Mouse (Mus musculus): ENCODE measurements around the gene Btnl9. TPM values are rescaled to one million over a fixed set of nuclear protein-coding genes. Genes with fewer than 3 reads are reported as not detected.

Gene Btnl9
- 0.39 and 0.49 TPM in 2 replicates for polyA plus RNA-seq (2014; fragmentation: Nextera tagmentation; extraction: Ambion mirVana)

DNA sequence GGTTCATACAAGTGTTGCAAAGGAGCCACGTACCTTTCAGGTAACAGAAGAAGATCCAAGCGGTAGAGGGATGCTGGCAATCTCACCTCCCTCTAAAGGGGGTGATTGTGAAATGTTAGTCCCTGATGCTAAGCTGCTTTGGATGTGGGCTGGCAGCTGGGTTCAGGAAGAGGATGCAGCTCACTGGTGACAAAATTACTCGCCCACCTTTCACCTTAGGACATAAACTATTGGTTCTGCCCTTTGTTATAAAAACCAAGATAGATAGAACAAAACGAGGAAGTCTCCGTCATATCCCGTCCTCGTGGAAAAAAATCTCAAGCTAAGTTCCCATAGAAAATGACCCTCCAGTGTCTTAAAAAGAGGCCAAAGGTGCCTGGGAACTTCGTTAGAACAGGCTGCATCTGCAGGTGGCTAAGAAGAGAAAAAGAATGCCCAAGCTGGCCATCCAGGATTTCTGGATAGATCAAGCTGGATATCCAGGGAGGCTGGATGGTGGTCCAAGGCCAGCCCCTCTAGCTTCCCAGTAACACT, at the start of gene Btnl9:
TSS of gene Btnl9 (minus strand) at position 205 of the 534 bp plus-strand sequence.
- Histone ChIP-seq H3K4me1 (ENCODE audit: control insufficient read depth, insufficient read depth, low read length) (no peaks in the 10 kb centered on the region), H3K4me2 (no peak within 1 kb of the TSS), H3K9ac (ENCODE audit: low read depth, low read length) (no peak within 1 kb of the TSS), H3K4me3 (ENCODE audit: low read depth, low read length) (no peak within 1 kb of the TSS), H3K27ac (ENCODE audit: low read depth, low read length) (no peak within 1 kb of the TSS), H3K36me3 (ENCODE audit: control insufficient read depth, insufficient read depth, low read length) (no peaks in the 10 kb centered on the region), H3K27me3 (ENCODE audit: control insufficient read depth, insufficient read depth, low read length) (no peaks in the 10 kb centered on the region), H3K9me3 (replicated peaks; ENCODE audit: control insufficient read depth, low read length) (no peaks in the 10 kb centered on the region)
- ATAC-seq (replicated peaks; ENCODE audit: insufficient number of reproducible peaks, low FRiP score, low TSS enrichment): no peak
- WGBS (ENCODE audit: insufficient replicate concordance): 66% methylated on average over 8 of the region's 8 CpGs

DNA sequence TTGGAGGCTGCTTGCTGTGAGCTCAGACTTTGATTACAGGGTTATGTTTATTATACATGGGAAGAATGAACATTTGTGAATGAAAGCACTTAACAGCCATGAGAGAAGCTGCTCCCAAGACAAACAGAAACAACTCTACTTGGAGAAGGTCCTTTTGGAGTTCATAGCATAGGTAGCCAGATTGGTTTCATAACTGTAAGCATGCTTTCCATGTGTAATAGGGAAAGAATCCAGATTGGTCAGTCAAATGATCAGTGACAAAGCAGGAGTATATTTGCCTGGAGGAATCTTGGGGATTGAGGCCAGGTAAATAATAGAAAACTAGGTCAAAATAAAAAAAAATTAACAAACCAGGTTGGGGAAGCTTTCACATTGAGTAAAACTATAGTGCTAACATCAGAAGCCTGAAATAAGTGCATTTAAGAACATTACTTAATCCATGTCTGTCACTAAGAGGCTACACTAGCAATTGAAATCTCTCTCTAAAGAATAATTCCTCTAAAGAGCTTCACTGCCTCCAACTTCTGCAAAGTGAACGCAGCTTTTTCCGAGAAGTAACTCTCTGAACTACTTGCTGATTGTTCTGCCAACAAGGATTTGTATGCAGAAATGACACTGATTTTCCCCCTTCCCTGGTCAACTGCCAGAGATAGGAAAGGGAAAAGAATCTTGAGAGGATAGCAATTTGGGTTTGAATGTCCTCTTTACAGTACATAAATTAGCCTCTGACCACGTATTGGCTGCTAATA, 48.7 kb upstream of the Btnl9 start:
- H3K27ac ChIP-seq (ENCODE audit: low read depth, low read length): no peak overlapping the region
- 65% methylated on average over 3 of the region's 3 CpGs for WGBS (ENCODE audit: insufficient replicate concordance)

GRCm38 (mm10) chr11:49232781-49233180, 45.8 kb upstream of the Btnl9 start:
- Histone ChIP-seq H3K9me3 (replicated peaks; ENCODE audit: control insufficient read depth, low read length) (no peaks in the 10 kb centered on the region), H3K36me3 (ENCODE audit: control insufficient read depth, insufficient read depth, low read length) (no peaks in the 10 kb centered on the region), H3K27me3 (ENCODE audit: control insufficient read depth, insufficient read depth, low read length) (no peaks in the 10 kb centered on the region), H3K4me2 (no peak overlapping the region), H3K9ac (ENCODE audit: low read depth, low read length) (no peak overlapping the region), H3K4me1 (ENCODE audit: control insufficient read depth, insufficient read depth, low read length) (no peaks in the 10 kb centered on the region), H3K27ac (ENCODE audit: low read depth, low read length) (no peak overlapping the region), H3K4me3 (ENCODE audit: low read depth, low read length) (no peak overlapping the region)
- 71% methylated on average over 3 of the region's 3 CpGs for WGBS (ENCODE audit: insufficient replicate concordance)
- no peak for ATAC-seq (replicated peaks; ENCODE audit: insufficient number of reproducible peaks, low FRiP score, low TSS enrichment)

More for the DNA sequence above, 48.7 kb upstream of the Btnl9 start:
- no peak for ATAC-seq (replicated peaks; ENCODE audit: insufficient number of reproducible peaks, low FRiP score, low TSS enrichment)
- Histone ChIP-seq H3K4me1 (ENCODE audit: control insufficient read depth, insufficient read depth, low read length) (no peaks in the 10 kb centered on the region), H3K27me3 (ENCODE audit: control insufficient read depth, insufficient read depth, low read length) (no peaks in the 10 kb centered on the region), H3K4me2 (no peak overlapping the region), H3K9me3 (replicated peaks; ENCODE audit: control insufficient read depth, low read length) (no peaks in the 10 kb centered on the region), H3K36me3 (ENCODE audit: control insufficient read depth, insufficient read depth, low read length) (no peaks in the 10 kb centered on the region), H3K9ac (ENCODE audit: low read depth, low read length) (no peak overlapping the region), H3K4me3 (ENCODE audit: low read depth, low read length) (no peak overlapping the region)

- Histone ChIP-seq H3K27ac (ENCODE audit: low read depth, low read length) (no peak overlapping the region), H3K4me3 (ENCODE audit: low read depth, low read length) (no peak overlapping the region), H3K27me3 (ENCODE audit: control insufficient read depth, insufficient read depth, low read length) (no peaks in the 10 kb centered on the region), H3K36me3 (ENCODE audit: control insufficient read depth, insufficient read depth, low read length) (no peaks in the 10 kb centered on the region), H3K4me1 (ENCODE audit: control insufficient read depth, insufficient read depth, low read length) (no peaks in the 10 kb centered on the region), H3K9ac (ENCODE audit: low read depth, low read length) (no peak overlapping the region), H3K9me3 (replicated peaks; ENCODE audit: control insufficient read depth, low read length) (no peaks in the 10 kb centered on the region), H3K4me2 (no peak overlapping the region)
- no peak for ATAC-seq (replicated peaks; ENCODE audit: insufficient number of reproducible peaks, low FRiP score, low TSS enrichment)
- WGBS (ENCODE audit: insufficient replicate concordance): 70% methylated on average over 1 of the region's 1 CpGs
Observed at GRCm38 (mm10) chr11:49224455-49224854, 37.5 kb upstream of the Btnl9 start.

DNA sequence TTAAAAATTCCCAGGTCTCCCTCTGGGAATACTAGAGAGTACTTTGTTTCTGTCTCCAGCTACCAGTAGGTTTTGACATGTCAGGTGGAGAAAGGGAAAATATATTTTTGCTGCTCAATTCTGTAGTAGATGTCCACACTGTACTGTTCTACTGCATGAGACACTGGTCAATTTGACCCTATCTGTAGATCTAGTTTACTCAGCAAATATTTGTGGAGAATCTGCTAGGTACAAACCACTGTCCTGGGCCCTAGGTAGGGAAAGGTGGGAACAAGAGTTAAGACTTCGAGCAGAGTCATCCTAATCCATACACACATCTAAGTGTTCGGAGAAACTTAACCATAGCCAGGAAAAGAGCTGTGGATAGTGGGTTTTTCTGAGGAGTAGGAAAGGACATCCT, 32.3 kb upstream of the Btnl9 start:
- 93% methylated on average over 2 of the region's 2 CpGs for WGBS (ENCODE audit: insufficient replicate concordance)
- no peak for ATAC-seq (replicated peaks; ENCODE audit: insufficient number of reproducible peaks, low FRiP score, low TSS enrichment)
- Histone ChIP-seq H3K36me3 (ENCODE audit: control insufficient read depth, insufficient read depth, low read length) (peaks cover 21% of the 10 kb centered on the region), H3K27me3 (ENCODE audit: control insufficient read depth, insufficient read depth, low read length) (no peaks in the 10 kb centered on the region), H3K4me3 (ENCODE audit: low read depth, low read length) (no peak overlapping the region), H3K9me3 (replicated peaks; ENCODE audit: control insufficient read depth, low read length) (no peaks in the 10 kb centered on the region), H3K9ac (ENCODE audit: low read depth, low read length) (no peak overlapping the region), H3K27ac (ENCODE audit: low read depth, low read length) (no peak overlapping the region), H3K4me2 (no peak overlapping the region), H3K4me1 (ENCODE audit: control insufficient read depth, insufficient read depth, low read length) (no peaks in the 10 kb centered on the region)

DNA sequence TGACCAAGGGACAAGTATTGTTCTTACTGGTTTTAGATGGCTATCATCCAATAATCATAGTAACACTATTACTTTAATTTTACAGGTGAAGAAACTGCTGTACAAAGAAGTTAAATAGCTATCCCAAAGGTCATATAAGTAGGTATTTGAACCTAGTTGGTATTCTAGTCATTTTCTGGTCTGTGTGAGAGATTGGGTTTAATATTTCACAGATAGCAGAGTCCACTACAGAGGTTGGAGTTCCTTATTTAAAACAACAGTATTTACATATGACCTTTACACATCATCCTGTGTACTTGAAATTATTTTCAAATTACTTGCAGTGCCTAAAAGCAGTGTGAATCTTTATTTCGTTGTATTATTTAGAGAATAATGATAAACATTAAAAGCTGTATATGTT, 26.5 kb upstream of the Btnl9 start:
- 90% methylated on average over 1 of the region's 1 CpGs for WGBS (ENCODE audit: insufficient replicate concordance)
- Histone ChIP-seq H3K27ac (ENCODE audit: low read depth, low read length) (no peak overlapping the region), H3K4me2 (no peak overlapping the region), H3K4me3 (ENCODE audit: low read depth, low read length) (no peak overlapping the region), H3K9ac (ENCODE audit: low read depth, low read length) (no peak overlapping the region), H3K4me1 (ENCODE audit: control insufficient read depth, insufficient read depth, low read length) (no peaks in the 10 kb centered on the region), H3K27me3 (ENCODE audit: control insufficient read depth, insufficient read depth, low read length) (no peaks in the 10 kb centered on the region), H3K36me3 (ENCODE audit: control insufficient read depth, insufficient read depth, low read length) (peaks cover 27% of the 10 kb centered on the region), H3K9me3 (replicated peaks; ENCODE audit: control insufficient read depth, low read length) (no peaks in the 10 kb centered on the region)
- ATAC-seq (replicated peaks; ENCODE audit: insufficient number of reproducible peaks, low FRiP score, low TSS enrichment): no peak

DNA sequence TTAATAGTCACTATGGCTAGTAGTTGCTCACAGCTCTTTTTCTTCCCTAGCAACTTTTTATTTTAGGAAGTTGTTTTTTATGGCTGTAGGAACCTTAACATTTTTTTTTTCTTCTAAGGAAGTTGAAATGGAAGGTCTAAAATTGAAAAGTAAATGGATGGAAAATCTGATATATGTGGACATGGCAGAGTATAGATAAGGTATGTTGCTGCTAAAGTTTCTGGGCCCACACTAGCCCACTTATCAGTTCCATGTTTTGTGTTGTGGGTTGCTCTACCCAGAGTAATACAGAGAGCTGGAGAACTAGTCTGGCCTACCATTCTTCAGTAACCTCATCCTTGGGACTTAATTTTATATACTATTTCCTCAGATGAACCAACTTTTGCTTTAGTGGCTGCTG, 25.6 kb upstream of the Btnl9 start:
- H3K4me2 ChIP-seq: no peak overlapping the region
- no peak for ATAC-seq (replicated peaks; ENCODE audit: insufficient number of reproducible peaks, low FRiP score, low TSS enrichment)
- H3K9me3 ChIP-seq (replicated peaks; ENCODE audit: control insufficient read depth, low read length): no peaks in the 10 kb centered on the region
- peaks cover 27% of the 10 kb centered on the region for H3K36me3 ChIP-seq (ENCODE audit: control insufficient read depth, insufficient read depth, low read length)
- H3K4me3 ChIP-seq (ENCODE audit: low read depth, low read length): no peak overlapping the region
- H3K9ac ChIP-seq (ENCODE audit: low read depth, low read length): no peak overlapping the region
- H3K27ac ChIP-seq (ENCODE audit: low read depth, low read length): no peak overlapping the region
- no peaks in the 10 kb centered on the region for H3K27me3 ChIP-seq (ENCODE audit: control insufficient read depth, insufficient read depth, low read length)
- H3K4me1 ChIP-seq (ENCODE audit: control insufficient read depth, insufficient read depth, low read length): no peaks in the 10 kb centered on the region

- no peak overlapping the region for H3K9ac ChIP-seq (ENCODE audit: low read depth, low read length)
- H3K4me1 ChIP-seq (ENCODE audit: control insufficient read depth, insufficient read depth, low read length): peaks cover 7% of the 10 kb centered on the region; the same call in 1 of the 2 replicates
- no peak overlapping the region for H3K4me2 ChIP-seq
- H3K27ac ChIP-seq (ENCODE audit: low read depth, low read length): no peak overlapping the region
- H3K9me3 ChIP-seq (replicated peaks; ENCODE audit: control insufficient read depth, low read length): no peaks in the 10 kb centered on the region
- peaks cover 2% of the 10 kb centered on the region; the same call in 1 of the 2 replicates for H3K36me3 ChIP-seq (ENCODE audit: control insufficient read depth, insufficient read depth, low read length)
- H3K4me3 ChIP-seq (ENCODE audit: low read depth, low read length): no peak overlapping the region
- WGBS (ENCODE audit: insufficient replicate concordance): 97% methylated on average over 1 of the region's 1 CpGs
- ATAC-seq (replicated peaks; ENCODE audit: insufficient number of reproducible peaks, low FRiP score, low TSS enrichment): no peak
- no peaks in the 10 kb centered on the region for H3K27me3 ChIP-seq (ENCODE audit: control insufficient read depth, insufficient read depth, low read length)
Observed at GRCm38 (mm10) chr11:49207495-49207894, 20.5 kb upstream of the Btnl9 start.
